10 mouse cellular contexts compared by ENCODE assay signal in the genomic region with DNA sequence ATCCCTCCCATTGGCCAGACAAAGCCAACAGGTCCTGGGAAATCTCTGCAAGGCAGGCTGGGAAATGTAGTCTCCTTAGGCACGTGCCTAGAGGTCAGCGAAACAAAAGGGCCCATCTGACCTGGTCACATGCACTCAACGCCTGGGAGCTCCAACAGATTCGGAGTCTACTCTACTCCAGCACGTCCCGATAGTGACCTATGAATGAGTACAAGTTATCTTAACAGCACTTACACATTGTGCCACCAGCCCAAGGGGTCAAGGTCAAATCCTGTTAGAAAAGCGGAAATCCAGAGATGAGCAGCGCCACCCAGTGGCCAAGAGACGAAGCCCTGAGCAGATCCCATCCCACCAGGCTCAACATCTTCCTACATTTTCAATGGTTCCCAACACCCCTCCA.
DNase-seq lines count a peak whose midpoint lies in the region; ATAC-seq lines count a peak whose summit lies in the region.
"Had no signal": no experiment of that assay in that cellular context is flagged by ENCODE, and none has a peak within 500 bp of the region (broad histone marks: within the 10 kb centered on the region; RNA-seq: fewer than 3 reads in every experiment).

No protein-coding gene starts in this region.

- H3K4me2 ChIP-seq in kidney, embryonic 15.5 days, result no peak overlapping the region
- peak overlapping the region; percentile 28 for H3K4me2 ChIP-seq in midbrain, embryonic 12.5 days (replicated peaks)

- no peaks in the 10 kb centered on the region for H3K9me3 ChIP-seq in kidney, embryonic 15.5 days (replicated peaks)
- H3K9me3 ChIP-seq in midbrain, embryonic 12.5 days, result no peaks in the 10 kb centered on the region

- H3K9ac ChIP-seq in kidney, embryonic 15.5 days, result no peak overlapping the region
- H3K9ac ChIP-seq in midbrain, embryonic 12.5 days (replicated peaks), result no peak overlapping the region

- H3K27me3 ChIP-seq in kidney, embryonic 15.5 days, result no peaks in the 10 kb centered on the region
- H3K27me3 ChIP-seq in midbrain, embryonic 12.5 days, result no peaks in the 10 kb centered on the region
- H3K27me3 ChIP-seq: megakaryocyte, embryonic 14.5 days had no signal

- no peaks in the 10 kb centered on the region for H3K4me1 ChIP-seq in kidney, embryonic 15.5 days
- no peaks in the 10 kb centered on the region for H3K4me1 ChIP-seq in midbrain, embryonic 12.5 days
- H3K4me1 ChIP-seq: megakaryocyte, embryonic 14.5 days had no signal

- no peak overlapping the region for H3K27ac ChIP-seq in kidney, embryonic 15.5 days
- no peak overlapping the region for H3K27ac ChIP-seq in midbrain, embryonic 12.5 days (replicated peaks)

- no peak overlapping the region for H3K4me3 ChIP-seq in kidney, embryonic 15.5 days (replicated peaks)
- H3K4me3 ChIP-seq in midbrain, embryonic 12.5 days, result no peak overlapping the region
- H3K4me3 ChIP-seq: megakaryocyte, embryonic 14.5 days had no signal

- DNase-seq in adrenal gland, adult 2 months, result peak; percentile 8
- no peak for DNase-seq in adrenal gland, adult 18-20 months (ENCODE audit: low spot score in 2 of 2)
- peak; percentile 18 for DNase-seq in kidney, postnatal 10 days
- peak; percentile 25 for DNase-seq in brain, adult 2 months (ENCODE audit: low read depth, low spot score)
- no peak for DNase-seq in MN1 (ENCODE audit: low spot score)
- DNase-seq: kidney, adult 18-20 months had no signal

- no peak for ATAC-seq in kidney, embryonic 15.5 days (replicated peaks; ENCODE audit: low FRiP score)
- ATAC-seq in midbrain, embryonic 12.5 days (ENCODE audit: low FRiP score, low read depth), result peak; percentile 44; the same call in 1 of the 2 replicates
- no peak for ATAC-seq in erythroblast, adult 5-6 weeks (replicated peaks; ENCODE audit: low FRiP score, poor library complexity, severe bottlenecking)

- no peaks in the 10 kb centered on the region for H3K36me3 ChIP-seq in kidney, embryonic 15.5 days
- no peaks in the 10 kb centered on the region for H3K36me3 ChIP-seq in midbrain, embryonic 12.5 days

- WGBS in kidney, embryonic 15.5 days, result 44% methylated on average over 9 of the region's 9 CpGs
- 41% methylated on average over 9 of the region's 9 CpGs for WGBS in midbrain, embryonic 12.5 days

Comparison
In these comparisons a context has a peak if more than half of its experiments do, and no peak if none do; other contexts are left out.
1. DNase-seq: peak in adrenal gland, adult 2 months (single experiment), kidney, postnatal 10 days (single experiment) and brain, adult 2 months (single experiment); none in adrenal gland, adult 18-20 months (0 of 2) and MN1 (single experiment).